Mouse (Mus musculus): Measurements from ENCODE around the gene Gm20532. TPM values are rescaled to one million over a fixed set of nuclear protein-coding genes. Genes with fewer than 3 reads are reported as not detected.
A peak's percentile ranks its signal among the peaks of the same experiment; 100 is the strongest.

Gm20532 gene
- polyA plus RNA-seq, 1 experiment from 2014 or later, result 0.28 TPM

MicroRNAs encoded within 50 kb of the gene (microRNA counts, 519-probe panel; counts per million panel counts)
- 8,634 counts per million, percentile 100 among the panel's probes with 10 or more counts for microRNA mmu-miR-126-3p
- microRNA mmu-miR-126-5p, result 5,522 counts per million, percentile 66 among the panel's probes with 10 or more counts

Small RNAs within 50 kb of the gene (microRNA-seq; reads per million reads assigned to microRNA genes)
- gene Mir126a (1.9 reads per million), gene Mir126b (not detected)

Other genes with a start within 250 kb of the Gm20532 start
- 31.4 and 33.7 TPM in 2 replicates for gene Dnlz, start 234.5 kb upstream of the Gm20532 start, polyA plus RNA-seq (2016; fragmentation: Nextera tagmentation; extraction: Ambion mirVana)
- 0.56 and 0.58 TPM in 2 replicates for gene Card9, start 225.7 kb upstream of the Gm20532 start, polyA plus RNA-seq (2016; fragmentation: Nextera tagmentation; extraction: Ambion mirVana)
- gene Snapc4, start 206.0 kb upstream of the Gm20532 start, polyA plus RNA-seq (2016; fragmentation: Nextera tagmentation; extraction: Ambion mirVana), result 20.4 and 23.5 TPM in 2 replicates
- gene Entr1, start 197.3 kb upstream of the Gm20532 start, polyA plus RNA-seq (2016; fragmentation: Nextera tagmentation; extraction: Ambion mirVana), result 91.7 and 95.5 TPM in 2 replicates
- gene Pmpca, start 197.3 kb upstream of the Gm20532 start, polyA plus RNA-seq (2016; fragmentation: Nextera tagmentation; extraction: Ambion mirVana), result 142 and 145 TPM in 2 replicates
- gene Inpp5e, start 177.4 kb upstream of the Gm20532 start, polyA plus RNA-seq (2016; fragmentation: Nextera tagmentation; extraction: Ambion mirVana), result 17.7 and 19.1 TPM in 2 replicates
- gene Sec16a, start 141.4 kb upstream of the Gm20532 start, polyA plus RNA-seq (2016; fragmentation: Nextera tagmentation; extraction: Ambion mirVana), result 22.6 and 24.5 TPM in 2 replicates
- gene Notch1, start 70.0 kb upstream of the Gm20532 start, polyA plus RNA-seq (2016; fragmentation: Nextera tagmentation; extraction: Ambion mirVana), result 20.4 TPM in 2 replicates
- 139 and 146 TPM in 2 replicates for gene Egfl7, start 6.6 kb upstream of the Gm20532 start, polyA plus RNA-seq (2016; fragmentation: Nextera tagmentation; extraction: Ambion mirVana)
- gene Agpat2, start 17.8 kb downstream of the Gm20532 start, polyA plus RNA-seq (2016; fragmentation: Nextera tagmentation; extraction: Ambion mirVana), result 18.4 and 23.2 TPM in 2 replicates
- gene Fam69b, start 41.8 kb downstream of the Gm20532 start, polyA plus RNA-seq (2016; fragmentation: Nextera tagmentation; extraction: Ambion mirVana), result 16.4 and 17.3 TPM in 2 replicates
- not detected in 2 replicates for gene Lcn4, start 84.6 kb downstream of the Gm20532 start, polyA plus RNA-seq (2016; fragmentation: Nextera tagmentation; extraction: Ambion mirVana)